Mouse (Mus musculus) neural tube, embryonic 10.5 days (tissue): ENCODE measurements around the gene Brms1.

Source experiments
- DNase-seq: peaks from one replicate; pipeline ENCODE4 v3.0.0-alpha.2; 2017; ENCODE audit warnings: low spot score; ENCODE audit errors: extremely low spot score

Brms1 gene

GRCm38 (mm10) chr19:5087884-5088728 is 47.0 kb downstream of the Brms1 start, which contains the start of gene Yif1a:
Yif1a (plus strand) TSS chr19:5088538.
- peak; percentile 95 for DNase-seq

GRCm38 (mm10) chr19:5089324-5089723 is 48.2 kb downstream of the Brms1 start:
- DNase-seq, result no peak

GRCm38 (mm10) chr19:5092083-5092482 is 50.9 kb downstream of the Brms1 start:
- no peak for DNase-seq

GRCm38 (mm10) chr19:5093481-5094242 is 52.5 kb downstream of the Brms1 start:
- DNase-seq, result no peak

- DNase-seq, result peak; percentile 99
Measured at GRCm38 (mm10) chr19:5094243-5094632, 53.1 kb downstream of the Brms1 start.

- DNase-seq, result no peak
Measured at GRCm38 (mm10) chr19:5094746-5095417, 53.7 kb downstream of the Brms1 start.

GRCm38 (mm10) chr19:5095887-5096474 is 54.8 kb downstream of the Brms1 start:
- DNase-seq, result no peak

- peak; percentile 39 for DNase-seq
Measured at GRCm38 (mm10) chr19:5097521-5098362, 56.6 kb downstream of the Brms1 start.

GRCm38 (mm10) chr19:5098363-5099143 is 57.4 kb downstream of the Brms1 start, which contains the start of gene Cnih2:
Cnih2 (minus strand) TSS chr19:5098521.
- peak; percentile 72 for DNase-seq
